Mouse (Mus musculus) thymus, adult 2 months (tissue): Measurements from ENCODE around the gene Aen. TPM values are rescaled to one million over a fixed set of nuclear protein-coding genes. Genes with fewer than 3 reads are reported as not detected.
A peak's percentile ranks its signal among the peaks of the same experiment; 100 is the strongest.

Source experiments
- DNase-seq: peaks from one replicate; pipeline ENCODE4 v3.0.0; 2021
- H3K27ac ChIP-seq: fragments of 200-500 bp; 2 replicates; pipeline ENCODE4 v1.5.1; 2012; ENCODE audit warnings: low read length, control low read depth; ENCODE audit not compliant: control insufficient read depth, insufficient read depth
- H3K27me3 ChIP-seq: fragments of 200-500 bp; 2 replicates; pipeline ENCODE4 v1.6.1; 2012; ENCODE audit warnings: mild to moderate bottlenecking, low read length, moderate library complexity, mixed read lengths; ENCODE audit not compliant: control insufficient read depth, insufficient read depth
- H3K36me3 ChIP-seq: fragments of 200-500 bp; 2 replicates; pipeline ENCODE4 v1.6.1; 2012; ENCODE audit warnings: mild to moderate bottlenecking, low read length, moderate library complexity; ENCODE audit not compliant: control insufficient read depth, insufficient read depth
- H3K4me1 ChIP-seq: fragments of 200-500 bp; replicated peaks from 2 replicates; pipeline ENCODE4 v1.6.1; 2012; ENCODE audit warnings: low read length; ENCODE audit not compliant: control insufficient read depth, insufficient read depth
- H3K4me3 ChIP-seq: fragments of 200-500 bp; 2 replicates; pipeline ENCODE4 v1.5.1; 2012; ENCODE audit warnings: mild to moderate bottlenecking, low read length, control low read depth, moderate library complexity; ENCODE audit not compliant: control insufficient read depth, insufficient read depth
- CTCF ChIP-seq: fragments of 200-500 bp; IDR thresholded peaks from 2 replicates; pipeline ENCODE4 v1.5.1; 2012; ENCODE audit warnings: mild to moderate bottlenecking, control low read depth, low read length, moderate library complexity, borderline replicate concordance; ENCODE audit not compliant: control insufficient read depth, poor library complexity, insufficient read depth; ENCODE audit errors: extremely low read depth
- POLR2A ChIP-seq: fragments of 200-500 bp; IDR thresholded peaks from 2 replicates; pipeline ENCODE4 v1.6.1; 2012; ENCODE audit warnings: mild to moderate bottlenecking, low read length, control low read depth, moderate library complexity; ENCODE audit not compliant: control insufficient read depth, poor library complexity, insufficient read depth; ENCODE audit errors: extremely low read depth
- WGBS: fragments of 180-500 bp; shearing (Covaris S2); methylation state at CpG from one replicate; pipeline ENCODE4 v1.1.7; 2018; 5-methylcytosine and 5-hydroxymethylcytosine counted together
- polyA plus RNA-seq: library from polyadenylated mRNA; depleted of rRNA; stranded (reverse); fragments of >200 nt; gene quantifications from 2 replicates; pipeline ENCODE4 v1.2.3, GENCODE M21; 2012

Aen gene
- polyA plus RNA-seq, 1 experiment = 32.3 TPM

DNA sequence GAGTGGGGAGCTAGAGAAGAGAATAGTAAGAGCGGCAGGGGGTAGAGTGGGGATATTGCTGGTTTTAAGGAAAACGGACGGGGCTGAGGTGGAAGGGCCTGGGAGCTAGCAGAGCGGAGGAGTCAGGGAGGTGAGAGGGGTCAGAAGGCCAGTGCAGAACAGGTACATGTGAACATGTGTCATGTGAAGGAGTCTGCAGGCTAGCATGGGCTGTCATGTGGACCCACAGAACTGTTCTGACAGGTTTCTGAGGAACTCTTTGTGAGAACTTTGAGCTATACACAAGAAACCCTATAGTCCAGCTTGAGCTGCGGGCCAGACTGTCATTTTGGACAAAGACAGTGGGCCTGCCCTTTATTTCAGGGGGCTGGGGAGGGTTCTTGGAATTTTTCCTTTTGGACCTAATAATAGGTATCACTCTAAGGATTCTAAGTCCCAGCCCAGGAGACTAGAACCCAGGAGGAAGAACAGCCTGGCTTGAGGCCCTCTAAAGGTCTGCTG, 17.4 kb downstream of the Aen start, which contains the start of gene Isg20:
Gene Isg20 (plus strand): TSS at position 451 of the 501 bp plus-strand sequence.
- TF ChIP-seq POLR2A (no peak), CTCF (no peak)
- H3K4me1 ChIP-seq = peaks cover 26% of the 10 kb centered on the region
- peak within 1 kb of the TSS; percentile 80 for H3K27ac ChIP-seq
- 80% methylated on average over 5 of the region's 5 CpGs for WGBS
- no peaks in the 10 kb centered on the region for H3K36me3 ChIP-seq
- H3K27me3 ChIP-seq = no peaks in the 10 kb centered on the region
- H3K4me3 ChIP-seq = peak within 1 kb of the TSS; percentile 75
- no peak for DNase-seq

DNA sequence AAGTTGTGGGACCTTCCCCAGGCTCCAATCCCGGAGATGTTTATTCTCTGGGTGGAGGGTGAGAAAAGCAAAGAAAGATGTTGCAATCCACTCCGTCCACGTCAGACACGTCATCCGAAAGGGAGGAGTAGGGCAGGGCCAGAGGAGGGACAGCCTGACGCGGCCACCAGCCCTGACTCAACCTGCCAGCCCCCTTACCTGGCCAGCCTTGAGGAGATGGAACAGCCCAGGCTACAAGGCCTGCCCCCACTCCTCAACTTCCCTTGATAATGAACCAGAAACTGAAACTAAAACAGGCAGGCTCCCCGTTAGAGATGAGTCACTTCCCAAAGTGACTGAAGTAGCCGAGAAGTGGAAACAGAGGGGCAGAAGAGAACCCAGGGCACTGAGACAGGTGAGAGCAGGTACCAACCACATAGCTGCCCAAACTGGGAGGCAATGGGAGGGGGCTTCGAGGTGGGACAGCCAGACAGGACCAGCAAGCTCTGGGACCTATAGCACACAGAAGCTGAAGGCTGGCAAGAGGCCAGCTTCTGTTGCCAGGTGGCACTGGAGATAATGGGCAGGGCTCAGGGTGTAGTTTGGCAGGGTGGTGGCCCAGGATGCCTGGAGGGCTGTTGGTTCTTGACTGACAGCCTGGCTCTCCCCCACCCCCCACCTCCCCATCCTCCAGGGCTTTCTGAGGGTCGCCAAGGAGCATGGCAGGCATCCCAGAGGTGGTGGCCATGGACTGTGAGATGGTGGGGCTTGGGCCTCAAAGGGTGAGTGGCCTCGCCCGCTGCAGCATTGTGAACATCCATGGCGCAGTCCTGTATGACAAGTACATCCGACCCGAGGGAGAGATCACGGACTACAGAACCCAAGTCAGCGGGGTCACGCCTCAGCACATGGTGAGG, 18.2 kb downstream of the Aen start:
- peak; percentile 41 for DNase-seq
- Histone ChIP-seq H3K4me3 (peak overlapping the region; percentile 75), H3K27ac (peak overlapping the region; percentile 73), H3K4me1 (peaks cover 26% of the 10 kb centered on the region), H3K36me3 (no peaks in the 10 kb centered on the region), H3K27me3 (no peaks in the 10 kb centered on the region)
- no peak for TF ChIP-seq POLR2A
- TF ChIP-seq CTCF = no peak
- 43% methylated on average over 19 of the region's 19 CpGs for WGBS

DNA sequence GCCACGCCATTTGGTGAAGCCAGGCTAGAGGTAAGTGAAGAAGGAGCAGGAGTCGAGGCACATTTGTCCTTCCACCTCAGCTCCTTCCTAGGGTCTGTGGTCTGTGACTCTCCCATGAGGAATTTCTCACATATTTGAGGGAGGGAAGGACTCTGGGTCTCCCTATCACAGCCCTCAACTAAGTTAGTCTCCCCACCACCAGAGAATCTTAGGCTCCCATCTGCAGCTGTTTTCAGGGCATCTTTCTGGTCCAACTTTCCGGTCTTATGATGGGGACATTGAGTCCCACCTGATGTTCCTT, 18.8 kb downstream of the Aen start:
- Histone ChIP-seq H3K27ac (no peak overlapping the region), H3K4me1 (peaks cover 26% of the 10 kb centered on the region), H3K4me3 (no peak overlapping the region), H3K36me3 (no peaks in the 10 kb centered on the region), H3K27me3 (no peaks in the 10 kb centered on the region)
- 87% methylated on average over 3 of the region's 3 CpGs for WGBS
- no peak for DNase-seq
- TF ChIP-seq CTCF (no peak), POLR2A (no peak)

DNA sequence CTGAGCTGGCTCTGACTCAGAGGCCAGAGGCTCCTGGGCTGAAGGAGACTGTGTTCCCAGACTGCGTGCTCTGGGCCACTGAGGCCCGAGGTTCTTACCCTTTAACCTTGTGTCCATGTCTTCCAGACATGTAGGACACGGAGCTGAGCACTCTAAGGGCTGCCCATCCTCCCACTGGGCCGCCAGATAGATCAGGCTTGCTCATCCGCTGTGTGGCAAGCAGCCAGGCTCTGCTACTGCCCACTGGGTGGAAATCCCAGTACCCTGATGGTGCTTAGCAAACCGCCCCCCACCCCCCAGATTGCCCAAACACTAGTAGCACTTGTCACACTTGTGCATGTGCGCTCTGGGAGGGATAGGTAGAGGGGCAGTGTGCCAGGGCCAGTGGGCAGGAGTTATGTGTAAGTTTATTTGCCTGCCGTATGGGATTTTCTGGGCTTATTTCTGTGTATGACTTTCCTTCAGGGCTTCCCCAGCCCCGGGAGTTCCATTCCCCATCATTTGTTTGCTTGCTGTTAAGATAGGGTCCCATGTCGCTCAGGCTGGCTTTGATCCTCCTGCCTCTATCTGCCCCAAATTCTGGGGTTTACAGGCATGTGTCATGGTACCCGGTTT, 19.3 kb downstream of the Aen start:
- H3K4me1 ChIP-seq = peaks cover 26% of the 10 kb centered on the region
- H3K27ac ChIP-seq = no peak overlapping the region
- DNase-seq = no peak
- no peaks in the 10 kb centered on the region for H3K36me3 ChIP-seq
- H3K4me3 ChIP-seq = no peak overlapping the region
- no peaks in the 10 kb centered on the region for H3K27me3 ChIP-seq
- 95% methylated on average over 11 of the region's 11 CpGs for WGBS
- TF ChIP-seq CTCF = no peak
- no peak for TF ChIP-seq POLR2A

DNA sequence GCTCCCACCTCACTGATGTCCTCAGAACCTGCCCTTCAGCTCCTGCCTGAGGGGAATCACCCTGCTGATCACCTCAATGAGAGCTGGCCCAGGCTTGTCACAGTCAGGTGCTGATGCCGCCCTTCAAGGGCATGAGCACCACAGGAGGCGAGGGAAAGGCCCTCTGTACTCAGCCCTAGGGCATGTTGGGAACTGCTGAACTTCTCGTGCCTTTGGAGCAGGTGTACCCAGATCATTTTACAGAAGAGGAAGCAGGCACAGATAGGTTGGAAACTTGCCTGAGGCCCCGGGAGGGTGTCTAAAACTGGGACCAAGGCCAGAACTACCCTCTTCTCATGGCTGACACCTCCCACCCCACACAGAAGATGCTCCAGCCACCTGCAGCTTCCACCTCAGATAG, 23.0 kb downstream of the Aen start:
- H3K4me1 ChIP-seq = peaks cover 9% of the 10 kb centered on the region
- TF ChIP-seq CTCF (no peak), POLR2A (no peak)
- no peak overlapping the region for H3K27ac ChIP-seq
- H3K27me3 ChIP-seq = no peaks in the 10 kb centered on the region
- H3K36me3 ChIP-seq = no peaks in the 10 kb centered on the region
- no peak overlapping the region for H3K4me3 ChIP-seq
- no peak for DNase-seq
- WGBS = 29% methylated on average over 4 of the region's 4 CpGs

DNA sequence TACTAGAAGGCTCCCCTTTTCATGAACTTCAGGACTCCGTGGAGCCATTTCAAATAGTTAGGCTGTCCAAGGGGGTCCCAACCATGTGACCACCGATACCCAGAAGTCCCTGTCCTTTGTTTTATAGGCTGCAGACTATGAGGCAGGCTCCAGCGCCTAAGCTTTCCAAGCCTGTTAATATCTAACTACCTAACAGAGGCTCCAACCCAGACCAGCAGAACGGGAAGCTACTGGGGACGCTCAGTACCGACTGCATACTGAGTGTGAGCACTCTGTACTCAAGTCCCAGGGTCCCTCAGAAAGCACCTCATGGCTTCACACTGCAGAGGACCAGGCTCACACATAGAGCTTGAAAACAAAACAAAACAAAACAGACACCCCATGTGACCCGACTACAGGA, 26.9 kb downstream of the Aen start:
- Histone ChIP-seq H3K36me3 (no peaks in the 10 kb centered on the region), H3K4me3 (no peak overlapping the region), H3K27ac (no peak overlapping the region), H3K27me3 (no peaks in the 10 kb centered on the region), H3K4me1 (no peaks in the 10 kb centered on the region)
- WGBS = 92% methylated on average over 7 of the region's 7 CpGs
- TF ChIP-seq CTCF (no peak), POLR2A (no peak)
- DNase-seq = no peak
